Mouse (Mus musculus) liver, postnatal 0 days (tissue): ENCODE data around the gene Sstr2.

Experiments
- CTCF ChIP-seq: sonication (generic); IDR thresholded peaks from 2 replicates; pipeline ENCODE4 v1.5.1; 2016; ENCODE audit warnings: antibody characterized with exemption, low read depth
- EP300 ChIP-seq: IDR thresholded peaks from 2 replicates; pipeline ENCODE4 v1.6.1; 2016; ENCODE audit warnings: antibody characterized with exemption, low read depth, mild to moderate bottlenecking

DNA sequence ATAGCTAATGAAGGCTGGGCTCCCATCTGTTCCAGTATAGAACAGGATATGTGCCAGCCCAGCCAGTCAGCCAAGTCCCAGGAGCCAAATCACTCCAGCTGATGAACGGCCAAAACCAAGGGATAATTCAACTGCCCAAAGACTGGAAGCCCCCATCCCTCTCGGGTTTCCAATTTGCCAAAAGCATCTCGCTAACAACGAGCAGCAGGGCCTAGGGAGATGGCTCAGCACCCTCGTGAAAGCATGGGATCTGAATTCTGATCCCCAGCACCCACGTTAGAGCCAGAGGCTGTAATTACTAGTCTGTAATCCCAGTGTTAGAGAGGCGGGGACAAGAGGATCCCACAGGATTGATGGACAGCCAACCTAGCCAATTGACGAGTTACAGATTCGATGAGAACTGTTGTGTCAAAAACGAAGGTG is 15.6 kb downstream of the Sstr2 start:
- TF ChIP-seq CTCF (no peak), EP300 (no peak)
